22 mouse cellular contexts compared by ENCODE assay signal in the genomic region with DNA sequence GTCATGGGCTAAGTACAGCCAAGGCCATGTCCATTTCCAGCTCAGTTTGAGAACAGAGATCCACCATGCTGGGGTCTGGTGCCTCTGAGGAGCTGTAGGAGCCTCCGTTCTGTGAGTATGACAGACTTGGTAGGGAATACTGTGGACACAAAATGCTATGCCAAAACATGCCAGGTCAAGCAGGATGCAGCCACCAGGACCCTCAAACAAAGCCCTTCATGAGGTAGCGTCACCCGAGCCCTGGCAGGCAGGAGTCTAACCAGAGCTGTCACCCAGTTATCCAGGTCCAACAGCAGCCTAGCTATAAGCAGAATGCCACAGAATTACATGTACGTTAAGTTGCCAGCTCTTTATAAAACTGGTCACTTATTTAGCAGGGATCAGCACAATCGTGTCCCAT.
"Had no signal": no experiment of that assay in that cellular context is flagged by ENCODE, and none has a peak within 500 bp of the region (broad histone marks: within the 10 kb centered on the region; RNA-seq: fewer than 3 reads in every experiment).

No protein-coding gene starts in this region.

- H3K9ac ChIP-seq: limb, embryonic 12.5 days; limb, embryonic 15.5 days; liver, embryonic 14.5 days; liver, postnatal 0 days; lung, embryonic 14.5 days; midbrain, embryonic 12.5 days; neural tube, embryonic 13.5 days; stomach, embryonic 15.5 days had no signal

- H3K27me3 ChIP-seq: limb, embryonic 12.5 days; limb, embryonic 15.5 days; neural tube, embryonic 13.5 days; stomach, embryonic 15.5 days had no signal

- DNase-seq: kidney, adult 18-20 months; kidney, adult 9 months; kidney, postnatal 14 days; kidney, postnatal 4 days; layer of hippocampus, adult 9-11 months; left cerebral cortex, postnatal 4 days; liver, postnatal 0 days; lung, embryonic 14.5 days; lung, postnatal 10 days; lung, postnatal 36 days; retina, postnatal 1 day; spleen, adult 18-20 months; thymus, postnatal 25 days had no signal

- H3K4me3 ChIP-seq: limb, embryonic 12.5 days; limb, embryonic 15.5 days; midbrain, embryonic 12.5 days; myocyte; neural tube, embryonic 13.5 days; stomach, embryonic 15.5 days had no signal

- ATAC-seq: liver, postnatal 0 days; midbrain, embryonic 16.5 days had no signal

- H3K36me3 ChIP-seq: limb, embryonic 12.5 days; limb, embryonic 15.5 days; midbrain, embryonic 12.5 days; stomach, embryonic 15.5 days had no signal

- H3K27ac ChIP-seq: limb, embryonic 15.5 days; liver, embryonic 14.5 days; midbrain, embryonic 12.5 days; neural tube, embryonic 13.5 days; stomach, embryonic 15.5 days had no signal

- H3K9me3 ChIP-seq: limb, embryonic 12.5 days; limb, embryonic 15.5 days; midbrain, embryonic 12.5 days; neural tube, embryonic 13.5 days; stomach, embryonic 15.5 days had no signal

- H3K4me2 ChIP-seq: limb, embryonic 12.5 days; limb, embryonic 15.5 days; liver, embryonic 11.5 days; lung, embryonic 14.5 days; midbrain, embryonic 12.5 days; neural tube, embryonic 13.5 days; stomach, embryonic 15.5 days had no signal
